Mouse (Mus musculus) ZHBTc4 (cell line): Measurements from ENCODE around the gene 1600002K03Rik.
A peak's percentile ranks its signal among the peaks of the same experiment; 100 is the strongest.

Experiments used
- DNase-seq: peaks from one replicate; pipeline ENCODE4 v3.0.0-alpha.2; 2011; ENCODE audit warnings: low read depth, low spot score

1600002K03Rik gene

GRCm38 (mm10) chr10:80141243-80141642, 31.5 kb upstream of the 1600002K03Rik start:
- peak; percentile 96 for DNase-seq

GRCm38 (mm10) chr10:80141786-80142529, 30.8 kb upstream of the 1600002K03Rik start:
- DNase-seq: peak; percentile 99

GRCm38 (mm10) chr10:80142530-80142925, 30.2 kb upstream of the 1600002K03Rik start:
- DNase-seq: peak; percentile 50

- DNase-seq: no peak
Measured at GRCm38 (mm10) chr10:80143664-80144063, 29.1 kb upstream of the 1600002K03Rik start.

- DNase-seq: no peak
Measured at GRCm38 (mm10) chr10:80144159-80144558, 28.6 kb upstream of the 1600002K03Rik start.

GRCm38 (mm10) chr10:80144864-80145838, 27.6 kb upstream of the 1600002K03Rik start:
- DNase-seq: peak; percentile 74

- no peak for DNase-seq
Measured at GRCm38 (mm10) chr10:80145896-80146295, 26.8 kb upstream of the 1600002K03Rik start.

- DNase-seq: no peak
Measured at GRCm38 (mm10) chr10:80146568-80147011, 26.2 kb upstream of the 1600002K03Rik start.

- no peak for DNase-seq
Measured at GRCm38 (mm10) chr10:80147146-80147718, 25.5 kb upstream of the 1600002K03Rik start.

- DNase-seq: peak; percentile 85
Measured at GRCm38 (mm10) chr10:80147719-80148601, 24.8 kb upstream of the 1600002K03Rik start, which contains the start of gene Midn. Gene Midn (plus strand): TSS chr10:80148272.

- DNase-seq: peak; percentile 96
Measured at GRCm38 (mm10) chr10:80148610-80149290, 24.0 kb upstream of the 1600002K03Rik start.

- peak; percentile 99 for DNase-seq
Measured at GRCm38 (mm10) chr10:80149291-80150225, 23.2 kb upstream of the 1600002K03Rik start.

- peak; percentile 59 for DNase-seq
Measured at GRCm38 (mm10) chr10:80150226-80151210, 22.2 kb upstream of the 1600002K03Rik start.

GRCm38 (mm10) chr10:80151211-80152034, 21.3 kb upstream of the 1600002K03Rik start:
- DNase-seq: peak; percentile 69

GRCm38 (mm10) chr10:80152071-80152872, 20.5 kb upstream of the 1600002K03Rik start:
- DNase-seq: peak; percentile 52

- no peak for DNase-seq
Measured at GRCm38 (mm10) chr10:80152873-80153260, 19.9 kb upstream of the 1600002K03Rik start.
